ENCODE assay signal across 10 mouse cellular contexts in the genomic region with DNA sequence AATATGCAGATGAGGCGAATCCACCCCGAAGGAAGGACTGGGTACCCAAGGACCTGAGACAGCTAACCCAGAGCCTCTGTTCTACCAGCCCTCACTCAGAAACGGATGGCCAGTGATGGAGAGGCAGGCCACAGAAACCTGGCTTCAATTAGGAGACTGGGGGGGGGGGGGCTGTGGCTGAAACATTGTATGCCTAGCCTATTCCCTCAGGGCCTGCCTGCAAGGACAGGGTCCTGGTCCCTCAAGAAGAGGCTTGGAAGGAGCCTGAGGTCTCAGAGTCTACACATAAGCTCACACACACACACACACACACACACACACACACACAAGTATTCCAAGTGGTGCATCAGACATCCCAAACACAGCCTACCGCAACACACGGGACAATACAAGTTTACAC. TPM values are rescaled to one million over a fixed set of nuclear protein-coding genes. Genes with fewer than 3 reads are reported as not detected.
A peak's percentile ranks its signal among the peaks of the same experiment; 100 is the strongest.
DNase-seq lines count a peak whose midpoint lies in the region; ATAC-seq and TF ChIP-seq lines count a peak whose summit lies in the region.
"Had no signal": no experiment of that assay in that cellular context is flagged by ENCODE, and none has a peak within 500 bp of the region (broad histone marks: within the 10 kb centered on the region; RNA-seq: fewer than 3 reads in every experiment).

No protein-coding gene starts in this region.

- peak overlapping the region; percentile 24 for H3K4me2 ChIP-seq in kidney, embryonic 14.5 days (replicated peaks; ENCODE audit: low read depth, low read length)
- peak overlapping the region; percentile 20 for H3K4me2 ChIP-seq in hindbrain, embryonic 11.5 days (replicated peaks; ENCODE audit: low read depth, low read length)
- H3K4me2 ChIP-seq in myocyte (ENCODE audit: low read depth): peak overlapping the region; percentile 79

- H3K9ac ChIP-seq in kidney, embryonic 14.5 days (ENCODE audit: low read depth, low read length): peak overlapping the region; percentile 48; the same call in 1 of the 2 replicates
- no peak overlapping the region for H3K9ac ChIP-seq in hindbrain, embryonic 11.5 days (ENCODE audit: low read depth, low read length)

- no peak for DNase-seq in kidney, adult 8-10 months
- peak; percentile 27 for DNase-seq in hindbrain, embryonic 11.5 days (ENCODE audit: low spot score)
- DNase-seq in spleen, postnatal 10 days (ENCODE audit: low spot score in 2 of 2): no peak
- DNase-seq in adrenal gland, adult (ENCODE audit: inconsistent age in 2 of 2, low spot score in 1 of 2): no peak
- DNase-seq: cerebellum, adult 11-12 months had no signal

- no peak for ATAC-seq in kidney, embryonic 14.5 days (ENCODE audit: low FRiP score, low TSS enrichment)
- ATAC-seq in hindbrain, embryonic 11.5 days (ENCODE audit: low FRiP score): no peak
- ATAC-seq: Patski had no signal

- peaks cover 5% of the 10 kb centered on the region; the same call in 1 of the 2 replicates for H3K36me3 ChIP-seq in kidney, embryonic 14.5 days (ENCODE audit: control insufficient read depth, insufficient read depth, low read length)
- no peaks in the 10 kb centered on the region for H3K36me3 ChIP-seq in hindbrain, embryonic 11.5 days (ENCODE audit: control insufficient read depth, insufficient read depth, low read length)
- H3K36me3 ChIP-seq in myocyte (ENCODE audit: control insufficient read depth, insufficient read depth): no peaks in the 10 kb centered on the region

- H3K4me1 ChIP-seq in kidney, embryonic 14.5 days (ENCODE audit: control insufficient read depth, insufficient read depth, low read length): peaks cover 25% of the 10 kb centered on the region
- H3K4me1 ChIP-seq in cortical plate, adult 2 months (ENCODE audit: control insufficient read depth, insufficient read depth, low read length): no peaks in the 10 kb centered on the region
- peaks cover 15% of the 10 kb centered on the region for H3K4me1 ChIP-seq in hindbrain, embryonic 11.5 days (replicated peaks; ENCODE audit: control insufficient read depth, insufficient read depth, low read length)

- no peak overlapping the region for H3ac ChIP-seq in myocyte (ENCODE audit: control insufficient read depth, insufficient read length)

- peak overlapping the region; percentile 9; the same call in 1 of the 2 replicates for H3K27ac ChIP-seq in kidney, embryonic 14.5 days (ENCODE audit: low read depth, low read length)
- H3K27ac ChIP-seq in cortical plate, adult 2 months (ENCODE audit: insufficient read depth, low read length): no peak overlapping the region
- H3K27ac ChIP-seq in hindbrain, embryonic 11.5 days (ENCODE audit: low read depth, low read length): peak overlapping the region; percentile 40; the same call in 1 of the 2 replicates
- H3K27ac ChIP-seq: macrophage had no signal

- H3K79me2 ChIP-seq in myocyte (ENCODE audit: control insufficient read depth, insufficient read depth): peaks cover 5% of the 10 kb centered on the region

- no peak for TF ChIP-seq CTCF in cortical plate, adult 2 months (IDR thresholded peaks at IDR 0.05; ENCODE audit: extremely low read depth, insufficient read depth, low read length)

- no peaks in the 10 kb centered on the region for H3K9me3 ChIP-seq in kidney, embryonic 14.5 days (ENCODE audit: control insufficient read depth, low read length)
- H3K9me3 ChIP-seq in hindbrain, embryonic 11.5 days (ENCODE audit: control insufficient read depth, low read length): no peaks in the 10 kb centered on the region

- H3K27me3 ChIP-seq in kidney, embryonic 14.5 days (ENCODE audit: control insufficient read depth, insufficient read depth, low read length): no peaks in the 10 kb centered on the region
- H3K27me3 ChIP-seq in hindbrain, embryonic 11.5 days (ENCODE audit: control insufficient read depth, insufficient read depth, low read length): no peaks in the 10 kb centered on the region
- H3K27me3 ChIP-seq in myocyte (ENCODE audit: control insufficient read depth, insufficient read depth, insufficient read length): no peaks in the 10 kb centered on the region

- no peak for TF ChIP-seq POLR2A in cortical plate, adult 2 months (IDR thresholded peaks at IDR 0.05; ENCODE audit: extremely low read depth, insufficient read depth, low read length)
- TF ChIP-seq POLR2A in myocyte (IDR thresholded peaks at IDR 0.05; ENCODE audit: insufficient read length, low read depth): no peak

- peak overlapping the region; percentile 28 for H3K4me3 ChIP-seq in kidney, embryonic 14.5 days (ENCODE audit: low read length)
- H3K4me3 ChIP-seq in cortical plate, adult 2 months (ENCODE audit: insufficient read depth, low read length): peak overlapping the region; percentile 34
- H3K4me3 ChIP-seq in hindbrain, embryonic 11.5 days (ENCODE audit: low read depth, low read length): peak overlapping the region; percentile 13
- peak overlapping the region; percentile 34 for H3K4me3 ChIP-seq in myocyte

- WGBS in kidney, embryonic 14.5 days: 41% methylated on average over 5 of the region's 5 CpGs
- WGBS in hindbrain, embryonic 11.5 days: 36% methylated on average over 5 of the region's 5 CpGs

TF ChIP-seq in myocyte, 11 proteins besides CTCF, POLR2A, EP300 and RAD21:
- TF ChIP-seq REST (IDR thresholded peaks at IDR 0.05; ENCODE audit: insufficient read depth, insufficient read length) (no peak), CEBPB (IDR thresholded peaks at IDR 0.05; ENCODE audit: insufficient read depth, poor library complexity, severe bottlenecking) (no peak), MYOD1 (IDR thresholded peaks at IDR 0.05; ENCODE audit: control insufficient read depth in 1 of 3, insufficient read length in 2 of 3, low read depth in 2 of 3) (no peak), POLR2AphosphoS2 (IDR thresholded peaks at IDR 0.05; ENCODE audit: insufficient read length, low read depth) (no peak), TCF3 (IDR thresholded peaks at IDR 0.05; ENCODE audit: insufficient read length, low read depth) (no peak), MAX (IDR thresholded peaks at IDR 0.05; ENCODE audit: low read depth) (no peak), USF1 (IDR thresholded peaks at IDR 0.05; ENCODE audit: low read depth) (no peak), E2F4 (IDR thresholded peaks at IDR 0.05; ENCODE audit: insufficient read depth) (no peak)

RNA-seq across cellular contexts. Expression of a gene that starts 0.6 kb away (rescaled TPM):
- polyA plus RNA-seq in kidney, embryonic 14.5 days (2014; fragmentation: Nextera tagmentation; extraction: Ambion mirVana): 17.6 and 24.8 TPM in 2 replicates
- polyA plus RNA-seq in cortical plate, adult 2 months (2012; rRNA removed): 25.4 and 26.0 TPM in 2 replicates
- 18.8 and 21.3 TPM in 2 replicates for polyA plus RNA-seq in hindbrain, embryonic 11.5 days (2014; fragmentation: Nextera tagmentation; extraction: Ambion mirVana)
- 62.0 TPM for polyA plus RNA-seq in myocyte (2012; fragmentation: generic; extraction: Trizol)
- polyA plus RNA-seq: macrophage, Patski had no signal

RNA-seq across cellular contexts. Expression of a gene that starts 27.1 kb away (rescaled TPM):
- polyA plus RNA-seq in kidney, embryonic 14.5 days (2014; fragmentation: Nextera tagmentation; extraction: Ambion mirVana): 106 and 129 TPM in 2 replicates
- 190 and 196 TPM in 2 replicates for polyA plus RNA-seq in cortical plate, adult 2 months (2012; rRNA removed)
- 108 TPM in 2 replicates for polyA plus RNA-seq in hindbrain, embryonic 11.5 days (2014; fragmentation: Nextera tagmentation; extraction: Ambion mirVana)
- 163 TPM for polyA plus RNA-seq in myocyte (2012; fragmentation: generic; extraction: Trizol)

RNA-seq across cellular contexts. Expression of a gene that starts 27.4 kb away (rescaled TPM):
- 30.0 and 53.0 TPM in 2 replicates for polyA plus RNA-seq in kidney, embryonic 14.5 days (2014; fragmentation: Nextera tagmentation; extraction: Ambion mirVana)
- 33.2 and 39.0 TPM in 2 replicates for polyA plus RNA-seq in cortical plate, adult 2 months (2012; rRNA removed)
- 45.1 and 51.1 TPM in 2 replicates for polyA plus RNA-seq in hindbrain, embryonic 11.5 days (2014; fragmentation: Nextera tagmentation; extraction: Ambion mirVana)
- polyA plus RNA-seq in myocyte (2012; fragmentation: generic; extraction: Trizol): 29.3 TPM

RNA-seq across cellular contexts. Expression of a gene that starts 32.8 kb away (rescaled TPM):
- polyA plus RNA-seq in kidney, embryonic 14.5 days (2014; fragmentation: Nextera tagmentation; extraction: Ambion mirVana): 1.2 and 1.4 TPM in 2 replicates
- 43.5 TPM in 2 replicates for polyA plus RNA-seq in cortical plate, adult 2 months (2012; rRNA removed)
- polyA plus RNA-seq in hindbrain, embryonic 11.5 days (2014; fragmentation: Nextera tagmentation; extraction: Ambion mirVana): 0.96 and 1.0 TPM in 2 replicates
- polyA plus RNA-seq in myocyte (2012; fragmentation: generic; extraction: Trizol): not detected

Comparison
In these comparisons a context has a peak if more than half of its experiments do, and no peak if none do; other contexts are left out.
1. H3K4me2 ChIP-seq: peak in every context shown above with its lines; median percentile 79 in myocyte; 24 in kidney, embryonic 14.5 days; 20 in hindbrain, embryonic 11.5 days.